Mouse (Mus musculus): Measurements from ENCODE around the gene Gsdme.

The Gsdme gene

GRCm38 (mm10) chr6:50244126-50244525, 19.5 kb downstream of the Gsdme start:
- no peak for DNase-seq

DNA sequence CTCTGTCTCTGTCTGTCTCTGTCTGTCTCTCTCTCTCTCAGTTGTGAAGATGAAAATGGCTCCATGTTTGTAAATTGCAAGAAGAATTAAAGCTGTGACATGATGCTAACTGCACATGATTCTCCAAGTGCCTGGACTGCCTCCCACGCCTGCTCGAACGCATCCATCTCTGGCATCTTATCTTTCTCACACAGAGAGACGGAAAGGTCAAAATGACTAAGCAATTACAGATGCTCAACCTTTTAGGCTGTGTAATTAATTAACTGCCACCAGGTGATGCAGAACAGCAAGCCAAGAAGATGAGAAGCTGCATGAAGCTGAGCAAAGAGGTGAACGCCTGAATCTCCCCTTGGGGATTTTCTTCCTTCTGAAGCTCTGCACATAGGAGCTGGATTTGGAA, 23.2 kb downstream of the Gsdme start:
- DNase-seq = no peak

DNA sequence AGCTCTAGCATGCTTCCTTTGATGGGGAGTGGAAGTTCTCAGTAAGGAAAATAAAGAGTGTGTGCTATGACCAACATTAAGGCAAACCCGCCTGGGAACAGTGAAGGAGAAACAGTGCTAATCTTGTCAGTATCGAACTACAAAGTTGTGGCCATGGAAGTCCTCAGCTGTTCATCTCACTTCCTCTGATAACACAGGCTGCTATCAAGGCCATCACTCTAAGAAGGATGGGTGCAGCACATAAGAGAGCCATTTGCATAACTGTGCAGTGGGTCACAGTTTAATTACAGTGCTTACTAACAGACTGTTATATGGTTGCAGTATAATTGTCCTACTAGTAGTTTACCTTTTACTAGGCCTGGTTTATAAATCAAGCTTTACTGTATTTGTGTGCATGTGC, 23.8 kb downstream of the Gsdme start:
- DNase-seq = no peak

DNA sequence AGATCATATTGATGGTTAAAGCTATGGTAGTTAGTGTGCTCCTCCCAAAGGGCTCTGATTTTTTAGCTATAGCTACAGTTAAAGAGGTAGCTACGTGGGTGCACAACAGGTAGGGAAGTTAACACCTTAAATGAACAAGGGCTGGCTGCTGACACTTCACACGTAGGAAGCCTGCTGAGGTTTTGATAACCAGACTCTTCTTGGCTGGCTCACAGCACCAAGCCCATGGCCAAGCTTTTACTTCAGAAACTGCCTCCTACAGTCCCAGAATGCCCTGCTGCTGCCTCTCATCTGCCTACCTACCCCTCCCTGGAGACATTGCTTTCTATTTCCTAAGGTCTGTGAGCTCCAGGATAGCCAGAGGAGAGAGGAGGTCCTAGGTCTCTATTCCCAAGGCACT, 25.7 kb downstream of the Gsdme start:
- no peak for DNase-seq

DNA sequence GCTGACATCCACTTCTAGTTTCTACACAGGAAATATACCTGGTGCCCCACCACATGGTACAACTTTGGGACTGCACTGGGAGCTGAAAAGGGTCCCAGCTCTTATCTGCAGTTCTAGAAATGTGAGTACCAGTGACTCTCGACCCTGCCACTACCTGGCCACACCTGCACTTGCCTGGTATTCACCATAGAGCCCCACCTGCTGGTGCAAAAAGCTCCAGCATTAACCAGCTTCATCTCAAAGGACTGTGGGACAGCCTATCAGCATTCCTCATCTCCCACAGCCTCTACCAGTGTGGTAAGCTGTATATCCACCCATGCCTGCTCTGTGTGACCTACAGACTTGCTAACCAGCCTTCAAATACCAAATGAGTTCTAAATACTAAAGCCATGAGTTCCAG, 30.7 kb downstream of the Gsdme start:
- DNase-seq = no peak

GRCm38 (mm10) chr6:50231288-50231687, 32.4 kb downstream of the Gsdme start:
- no peak for DNase-seq

DNA sequence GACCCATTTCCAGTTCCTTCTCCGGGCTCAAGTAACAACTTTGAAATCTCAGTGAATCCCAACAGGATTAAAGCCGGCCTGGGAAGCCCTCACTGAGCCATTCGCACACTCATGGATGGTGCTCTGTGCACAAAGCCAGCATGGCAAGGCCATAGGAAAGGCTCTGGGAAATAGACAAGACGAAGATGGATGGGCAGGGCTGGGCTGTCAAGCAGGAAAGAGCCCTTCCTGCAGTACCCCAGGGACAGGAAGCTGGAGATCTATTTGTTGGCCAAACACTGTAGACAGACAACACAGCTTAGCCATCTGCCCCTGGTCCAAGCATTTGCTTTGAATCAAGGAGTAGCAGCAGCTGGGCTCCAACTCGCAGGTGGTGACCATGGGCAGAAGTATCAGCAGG, 35.5 kb downstream of the Gsdme start:
- peak; percentile 21 for DNase-seq

GRCm38 (mm10) chr6:50225232-50225631, 38.4 kb downstream of the Gsdme start:
- DNase-seq = no peak

- no peak for DNase-seq
These were observed 40.1 kb downstream of the Gsdme start for GRCm38 (mm10) chr6:50223606-50224005.

GRCm38 (mm10) chr6:50222986-50223385, 40.7 kb downstream of the Gsdme start:
- DNase-seq = no peak

DNA sequence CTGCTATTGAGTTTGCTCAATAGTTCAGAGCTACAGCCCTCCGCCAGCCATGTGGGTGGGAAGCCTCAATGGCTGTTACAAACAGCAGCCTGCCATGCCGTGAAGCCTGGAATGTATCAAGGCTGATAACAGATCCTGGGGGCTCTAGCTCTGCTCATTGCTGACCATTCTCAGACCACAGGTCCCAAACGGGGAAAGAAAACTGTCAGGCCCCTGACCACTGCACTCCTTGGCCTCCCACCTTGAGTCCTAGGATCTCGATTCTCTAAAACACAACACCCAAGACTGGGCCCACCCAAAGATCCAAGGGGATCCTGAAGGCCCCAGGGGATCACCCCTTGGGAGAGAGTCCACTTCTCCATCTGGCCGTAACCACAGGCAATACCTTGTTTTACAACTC, 41.3 kb downstream of the Gsdme start:
- no peak for DNase-seq

- DNase-seq = peak; percentile 51
These were observed 42.8 kb downstream of the Gsdme start for GRCm38 (mm10) chr6:50220863-50221262.

GRCm38 (mm10) chr6:50219066-50219465, 44.6 kb downstream of the Gsdme start:
- peak; percentile 19 for DNase-seq

- no peak for DNase-seq
These were observed 45.0 kb downstream of the Gsdme start for GRCm38 (mm10) chr6:50218628-50219027.

GRCm38 (mm10) chr6:50215986-50216385, 47.7 kb downstream of the Gsdme start:
- DNase-seq = peak; percentile 21

DNA sequence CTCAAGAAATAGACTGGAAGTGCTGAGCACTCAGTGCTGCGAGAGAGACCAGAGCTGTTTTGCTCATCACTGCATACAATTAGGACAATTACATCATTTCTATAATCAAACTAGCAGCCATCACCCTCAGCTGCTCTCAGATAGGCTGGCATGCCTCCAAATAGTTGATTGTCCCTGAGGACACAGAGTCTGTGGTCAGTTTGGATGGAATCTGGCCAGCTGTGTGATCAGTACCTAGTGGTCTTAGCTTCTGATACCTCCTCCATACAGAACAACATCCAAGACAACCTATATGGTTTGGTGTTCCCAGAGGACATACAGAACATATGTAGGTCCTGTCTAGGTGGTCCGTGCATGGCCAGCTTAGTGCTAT, 48.3 kb downstream of the Gsdme start:
- DNase-seq = peak; percentile 21

DNA sequence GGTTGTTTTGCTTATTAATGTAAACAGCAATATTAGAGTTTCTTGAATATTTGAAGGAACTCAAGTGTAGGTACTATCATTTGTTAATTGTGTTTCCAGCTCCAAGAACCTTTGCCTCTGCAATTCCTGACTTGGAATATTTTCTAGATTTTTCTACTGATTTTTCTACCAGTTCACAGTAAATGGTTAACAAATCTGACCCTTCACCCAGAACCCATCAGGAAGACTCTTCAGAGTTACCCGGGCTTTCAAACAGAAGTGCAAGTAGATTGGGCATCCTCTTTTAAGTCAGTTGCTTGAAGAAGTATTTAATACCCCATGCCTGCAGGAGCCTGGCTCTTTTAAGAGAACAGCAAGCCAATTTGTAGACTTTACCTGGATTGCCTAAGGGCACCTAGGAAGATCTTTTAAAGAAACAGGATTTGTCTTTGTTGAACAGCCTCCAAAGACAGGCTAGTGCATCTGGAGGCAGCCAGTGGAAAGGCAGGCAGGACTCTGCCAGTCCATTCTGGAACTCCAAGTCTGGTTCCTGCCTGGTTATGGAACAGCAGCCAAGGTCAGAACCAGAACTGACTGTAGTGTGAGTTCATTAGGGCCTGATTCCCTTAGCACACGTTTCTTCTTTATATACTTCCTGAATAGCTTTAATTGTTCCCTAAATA, 48.8 kb downstream of the Gsdme start:
- peak; percentile 36 for DNase-seq

- no peak for DNase-seq
These were observed 58.6 kb downstream of the Gsdme start for GRCm38 (mm10) chr6:50205093-50205492.

DNA sequence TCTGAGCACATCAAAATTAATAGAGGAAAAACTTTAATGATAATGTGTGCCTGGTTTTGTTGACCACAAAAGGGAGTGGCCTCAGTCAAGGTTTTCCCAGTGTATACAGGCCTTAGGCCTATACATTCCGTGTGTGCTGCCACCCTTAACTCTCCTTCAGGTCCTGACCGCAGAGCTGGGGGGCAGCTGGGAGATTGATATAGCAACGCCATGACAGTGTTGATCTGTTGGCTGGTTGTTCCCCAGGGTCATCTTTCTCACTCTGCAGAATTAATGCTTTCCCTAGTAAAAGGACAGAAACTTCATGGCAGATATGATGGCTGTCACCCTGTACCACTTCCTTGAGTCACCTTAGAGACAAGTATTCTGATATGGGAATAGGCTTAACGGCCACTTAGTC, 59.3 kb downstream of the Gsdme start:
- DNase-seq = no peak

DNA sequence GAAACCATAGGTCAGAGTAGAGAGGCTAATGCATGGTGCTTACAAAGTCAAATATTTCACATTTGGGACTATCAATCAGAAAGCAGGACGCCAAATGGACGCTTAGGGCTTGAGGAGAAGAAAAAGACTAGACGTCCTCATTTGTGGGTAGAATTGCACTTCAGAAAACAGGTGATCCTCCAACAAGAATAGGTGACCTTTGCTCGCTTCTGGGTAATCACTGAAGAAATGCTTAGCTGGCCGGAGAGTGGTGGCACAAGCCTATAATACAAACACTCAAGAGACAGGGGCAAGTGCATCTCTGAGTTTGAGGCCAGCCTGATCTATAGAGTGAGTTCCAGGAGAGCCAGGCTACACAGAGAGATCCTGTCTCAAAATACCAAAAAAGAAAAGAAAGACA, 69.8 kb downstream of the Gsdme start:
- no peak for DNase-seq

- no peak for DNase-seq
These were observed 70.8 kb downstream of the Gsdme start for GRCm38 (mm10) chr6:50192822-50193221.

GRCm38 (mm10) chr6:50192169-50192568, 71.5 kb downstream of the Gsdme start:
- no peak for DNase-seq

GRCm38 (mm10) chr6:50191605-50192004, 72.1 kb downstream of the Gsdme start:
- DNase-seq = no peak

- DNase-seq = no peak
These were observed 74.3 kb downstream of the Gsdme start for GRCm38 (mm10) chr6:50189376-50189775.

GRCm38 (mm10) chr6:50187955-50188354, 75.7 kb downstream of the Gsdme start:
- no peak for DNase-seq

GRCm38 (mm10) chr6:50180189-50180588, 83.5 kb downstream of the Gsdme start:
- peak; percentile 21 for DNase-seq

Data from kidney, postnatal 10 days (tissue).